Mouse (Mus musculus): ENCODE data around the gene Hebp2.
"Not testable (repeated sequence)": the region's sequence is repeated elsewhere in the genome, so short reads cannot be mapped to it uniquely, and the experiment has no call there.

The Hebp2 gene

GRCm38 (mm10) chr10:18545813-18546235 is at the start of gene Hebp2:
TSS of gene Hebp2 (minus strand) at chr10:18546076.
- no peak for DNase-seq (ENCODE audit: low spot score in 2 of 2)

GRCm38 (mm10) chr10:18589455-18589854 is 43.6 kb upstream of the Hebp2 start:
- no peak for DNase-seq (ENCODE audit: low spot score in 2 of 2)

- no peak for DNase-seq (ENCODE audit: low spot score in 2 of 2)
These were observed 38.3 kb upstream of the Hebp2 start for GRCm38 (mm10) chr10:18584188-18584587.

GRCm38 (mm10) chr10:18572581-18572980 is 26.7 kb upstream of the Hebp2 start:
- no peak for DNase-seq (ENCODE audit: low spot score in 2 of 2)

GRCm38 (mm10) chr10:18562940-18563339 is 17.1 kb upstream of the Hebp2 start:
- peak in 1 of 2 experiments; percentile 1 for DNase-seq (ENCODE audit: low spot score in 2 of 2)

- no peak for DNase-seq (ENCODE audit: low spot score in 2 of 2)
These were observed 15.6 kb upstream of the Hebp2 start for GRCm38 (mm10) chr10:18561445-18561844.

GRCm38 (mm10) chr10:18559076-18559475 is 13.2 kb upstream of the Hebp2 start:
- not testable (repeated sequence) for DNase-seq (ENCODE audit: low spot score in 2 of 2)

GRCm38 (mm10) chr10:18549321-18550216 is 3.7 kb upstream of the Hebp2 start:
- DNase-seq (ENCODE audit: low spot score in 2 of 2) = no peak

GRCm38 (mm10) chr10:18547381-18547780 is 1.5 kb upstream of the Hebp2 start:
- DNase-seq (ENCODE audit: low spot score in 2 of 2) = no peak

- no peak for DNase-seq (ENCODE audit: low spot score in 2 of 2)
These were observed 567 bp downstream of the Hebp2 start for GRCm38 (mm10) chr10:18545309-18545708.

- DNase-seq (ENCODE audit: low spot score in 2 of 2) = no peak
These were observed 9.0 kb downstream of the Hebp2 start for GRCm38 (mm10) chr10:18536889-18537288.

GRCm38 (mm10) chr10:18532293-18532692 is 13.6 kb downstream of the Hebp2 start:
- DNase-seq (ENCODE audit: low spot score in 2 of 2) = no peak

- no peak for DNase-seq (ENCODE audit: low spot score in 2 of 2)
These were observed 15.7 kb downstream of the Hebp2 start for GRCm38 (mm10) chr10:18530161-18530560.

- no peak for DNase-seq (ENCODE audit: low spot score in 2 of 2)
These were observed 16.7 kb downstream of the Hebp2 start for GRCm38 (mm10) chr10:18529177-18529576.

GRCm38 (mm10) chr10:18528475-18528874 is 17.4 kb downstream of the Hebp2 start:
- DNase-seq (ENCODE audit: low spot score in 2 of 2) = peak in 1 of 2 experiments; percentile 24

GRCm38 (mm10) chr10:18527766-18528165 is 18.1 kb downstream of the Hebp2 start:
- DNase-seq (ENCODE audit: low spot score in 2 of 2) = peak in 1 of 2 experiments; percentile 8

GRCm38 (mm10) chr10:18526851-18527675 is 18.8 kb downstream of the Hebp2 start:
- peak in 1 of 2 experiments; percentile 5 for DNase-seq (ENCODE audit: low spot score in 2 of 2)

- no peak for DNase-seq (ENCODE audit: low spot score in 2 of 2)
These were observed 19.6 kb downstream of the Hebp2 start for GRCm38 (mm10) chr10:18526184-18526850.

GRCm38 (mm10) chr10:18525726-18526125 is 20.1 kb downstream of the Hebp2 start:
- no peak for DNase-seq (ENCODE audit: low spot score in 2 of 2)

GRCm38 (mm10) chr10:18525311-18525710 is 20.6 kb downstream of the Hebp2 start:
- no peak for DNase-seq (ENCODE audit: low spot score in 2 of 2)

GRCm38 (mm10) chr10:18522556-18522955 is 23.3 kb downstream of the Hebp2 start:
- no peak for DNase-seq (ENCODE audit: low spot score in 2 of 2)

- DNase-seq (ENCODE audit: low spot score in 2 of 2) = no peak
These were observed 34.4 kb downstream of the Hebp2 start for GRCm38 (mm10) chr10:18511496-18511895.
